Mouse (Mus musculus) gastrocnemius, postnatal 4 days (tissue): ENCODE measurements around the gene Olfr1495. TPM values are rescaled to one million over a fixed set of nuclear protein-coding genes. Genes with fewer than 3 reads are reported as not detected.
"Not testable (repeated sequence)": the region's sequence is repeated elsewhere in the genome, so short reads cannot be mapped to it uniquely, and the experiment has no call there.

Experiments
- DNase-seq, 2 experiments: peaks; one replicate each; pipeline ENCODE4 v3.0.0; 2021 to 2022; ENCODE audit warnings: low spot score in 2 of 2, mixed read lengths in 2 of 2
- long read RNA-seq, 2 experiments: library from polyadenylated mRNA; stranded (forward); transcript quantifications; one replicate each; pipeline ENCODE4 v2.0.0; 2021
- total RNA-seq, 2 experiments: library from RNA; stranded (reverse); gene quantifications; 2 replicates each; pipeline ENCODE4 v1.2.3; 2021

The Olfr1495 gene
- not detected for total RNA-seq
- long read RNA-seq, experiment 1 = 0 reads
- long read RNA-seq, experiment 2 = 0 reads

GRCm38 (mm10) chr19:13764306-13764705, at the start of gene Olfr1495:
TSS of gene Olfr1495 (plus strand) at chr19:13764606.
- DNase-seq = no peak

- no peak for DNase-seq
Measured at GRCm38 (mm10) chr19:13722978-13723377, 41.4 kb upstream of the Olfr1495 start, which contains the start of gene Olfr1493-ps1. TSS of gene Olfr1493-ps1 (plus strand) at chr19:13723278.

- DNase-seq = no peak
Measured at GRCm38 (mm10) chr19:13739428-13739827, 25.0 kb upstream of the Olfr1495 start, which contains the start of gene Olfr1494. TSS of gene Olfr1494 (plus strand) at chr19:13739728.

GRCm38 (mm10) chr19:13749366-13749765, 15.0 kb upstream of the Olfr1495 start:
- DNase-seq = no peak

GRCm38 (mm10) chr19:13768565-13769276, 4.3 kb downstream of the Olfr1495 start:
- DNase-seq = no peak

GRCm38 (mm10) chr19:13777578-13777977, 13.2 kb downstream of the Olfr1495 start, which contains the start of gene Olfr1496:
TSS of gene Olfr1496 (plus strand) at chr19:13777878.
- no peak for DNase-seq

- DNase-seq = no peak
Measured at GRCm38 (mm10) chr19:13798102-13798501, 33.7 kb downstream of the Olfr1495 start, which contains the start of gene Olfr1497. TSS of gene Olfr1497 (minus strand) at chr19:13798202.

GRCm38 (mm10) chr19:13805486-13805885, 41.1 kb downstream of the Olfr1495 start:
- not testable (repeated sequence) for DNase-seq

- DNase-seq = no peak
Measured at GRCm38 (mm10) chr19:13812823-13813222, 48.4 kb downstream of the Olfr1495 start.

- DNase-seq = no peak
Measured at GRCm38 (mm10) chr19:13818827-13819226, 54.4 kb downstream of the Olfr1495 start.

GRCm38 (mm10) chr19:13819347-13819746, 54.9 kb downstream of the Olfr1495 start, which contains the start of gene Olfr1499:
TSS of gene Olfr1499 (minus strand) at chr19:13819447.
- DNase-seq = no peak

Other genes starting within 250 kb of the Olfr1495 start
- gene Olfr1480, start 236.7 kb upstream of the Olfr1495 start, total RNA-seq = not detected
- not detected for gene Olfr1484, start 181.1 kb upstream of the Olfr1495 start, total RNA-seq
- gene Olfr1487, start 147.2 kb upstream of the Olfr1495 start, total RNA-seq = not detected
- not detected for gene Olfr1489, start 133.0 kb upstream of the Olfr1495 start, total RNA-seq
- gene Olfr1490, start 113.5 kb upstream of the Olfr1495 start, total RNA-seq = not detected
- gene Olfr1491, start 67.3 kb upstream of the Olfr1495 start, total RNA-seq = not detected
- gene Olfr1493-ps1, start 41.3 kb upstream of the Olfr1495 start, total RNA-seq = not detected
- not detected for gene Olfr1494, start 24.9 kb upstream of the Olfr1495 start, total RNA-seq
- not detected for gene Olfr1496, start 13.3 kb downstream of the Olfr1495 start, total RNA-seq
- not detected for gene Olfr1497, start 33.6 kb downstream of the Olfr1495 start, total RNA-seq
- not detected for gene Olfr1499, start 54.8 kb downstream of the Olfr1495 start, total RNA-seq
- gene Olfr1500, start 65.9 kb downstream of the Olfr1495 start, total RNA-seq = not detected
- gene Olfr1501, start 86.1 kb downstream of the Olfr1495 start, total RNA-seq = not detected
- gene Olfr1502, start 97.2 kb downstream of the Olfr1495 start, total RNA-seq = not detected
- not detected for gene Olfr1504, start 133.3 kb downstream of the Olfr1495 start, total RNA-seq
- not detected for gene Olfr1505, start 148.9 kb downstream of the Olfr1495 start, total RNA-seq